Mouse (Mus musculus) hindbrain, postnatal 0 days (tissue): ENCODE measurements at regions not wholly inside any gene's neighbourhood (a gene's known extent, or its start where the extent isn't known, plus 50 kb on each side); places are given as distances from the start of the nearest gene placed in this dataset.

Experiments
- ATAC-seq: fragments of 200-750 bp; cut with Nextera tagmentation; 2 replicates; pipeline ENCODE4 v1.8.0; 2017; ENCODE audit warnings: mild to moderate bottlenecking, moderate TSS enrichment, moderate library complexity
- DNase-seq: peaks from one replicate; pipeline ENCODE4 v3.0.0-alpha.2; 2015; ENCODE audit warnings: low spot score
- H3K27ac ChIP-seq: fragments of 300-500 bp; sonication (generic); 2 replicates; pipeline ENCODE4 v1.5.1; 2014; ENCODE audit warnings: mild to moderate bottlenecking
- H3K27me3 ChIP-seq: fragments of 300-500 bp; sonication (generic); 2 replicates; pipeline ENCODE4 v1.6.1; 2014; ENCODE audit warnings: low read length, mixed read lengths; ENCODE audit not compliant: insufficient read depth
- H3K36me3 ChIP-seq: fragments of 300-500 bp; sonication (generic); 2 replicates; pipeline ENCODE4 v1.6.1; 2014; ENCODE audit warnings: low read length, mixed read lengths; ENCODE audit not compliant: insufficient read depth
- H3K4me1 ChIP-seq: fragments of 300-500 bp; sonication (generic); 2 replicates; pipeline ENCODE4 v1.6.1; 2014; ENCODE audit warnings: antibody characterized with exemption, low read length, mixed read lengths; ENCODE audit not compliant: insufficient read depth
- H3K4me2 ChIP-seq: fragments of 300-500 bp; sonication (generic); 2 replicates; pipeline ENCODE4 v1.6.1; 2014; ENCODE audit warnings: low read depth, mild to moderate bottlenecking, low read length, moderate library complexity, mixed read lengths
- H3K4me3 ChIP-seq: fragments of 300-500 bp; sonication (generic); 2 replicates; pipeline ENCODE4 v1.5.1; 2014; ENCODE audit warnings: low read length
- H3K9ac ChIP-seq: fragments of 300-500 bp; sonication (generic); replicated peaks from 2 replicates; pipeline ENCODE4 v1.6.1; 2014; ENCODE audit warnings: mild to moderate bottlenecking, low read length, moderate library complexity, mixed read lengths
- H3K9me3 ChIP-seq: fragments of 300-500 bp; sonication (generic); 2 replicates; pipeline ENCODE4 v1.6.1; 2016; ENCODE audit warnings: low read length, mixed read lengths
- CTCF ChIP-seq: IDR thresholded peaks from 2 replicates; pipeline ENCODE4 v1.5.1; 2016; ENCODE audit warnings: antibody characterized with exemption, control low read depth, low read depth
- WGBS: fragments of 180-500 bp; shearing (Covaris S2); extraction: QIAGEN DNeasy Blood & Tissue Kit; methylation state at CpG from one replicate; pipeline ENCODE4 v1.1.7; 2014; 5-methylcytosine and 5-hydroxymethylcytosine counted together

DNA sequence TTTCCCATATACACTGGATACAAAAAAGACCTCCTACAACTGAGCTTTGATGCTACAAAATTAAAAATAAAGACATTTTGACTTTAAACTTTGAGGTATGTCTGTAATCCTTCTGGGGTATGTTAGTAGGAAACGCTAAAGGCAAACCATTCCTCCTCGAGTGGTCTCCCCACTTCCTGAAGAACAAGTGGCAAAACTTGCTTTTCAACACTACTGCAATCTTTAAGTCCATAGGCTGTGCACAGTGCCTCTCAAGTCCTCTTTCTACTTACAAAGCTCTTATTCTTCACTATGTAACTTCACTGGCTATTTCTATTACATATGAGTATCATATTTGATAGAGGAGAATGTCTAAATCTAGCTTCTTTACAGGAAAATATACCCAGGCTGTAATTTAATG is 517.6 kb upstream of the Nr3c2 start:
- no peaks in the 10 kb centered on the region for H3K27me3 ChIP-seq
- no peak for TF ChIP-seq CTCF

DNA sequence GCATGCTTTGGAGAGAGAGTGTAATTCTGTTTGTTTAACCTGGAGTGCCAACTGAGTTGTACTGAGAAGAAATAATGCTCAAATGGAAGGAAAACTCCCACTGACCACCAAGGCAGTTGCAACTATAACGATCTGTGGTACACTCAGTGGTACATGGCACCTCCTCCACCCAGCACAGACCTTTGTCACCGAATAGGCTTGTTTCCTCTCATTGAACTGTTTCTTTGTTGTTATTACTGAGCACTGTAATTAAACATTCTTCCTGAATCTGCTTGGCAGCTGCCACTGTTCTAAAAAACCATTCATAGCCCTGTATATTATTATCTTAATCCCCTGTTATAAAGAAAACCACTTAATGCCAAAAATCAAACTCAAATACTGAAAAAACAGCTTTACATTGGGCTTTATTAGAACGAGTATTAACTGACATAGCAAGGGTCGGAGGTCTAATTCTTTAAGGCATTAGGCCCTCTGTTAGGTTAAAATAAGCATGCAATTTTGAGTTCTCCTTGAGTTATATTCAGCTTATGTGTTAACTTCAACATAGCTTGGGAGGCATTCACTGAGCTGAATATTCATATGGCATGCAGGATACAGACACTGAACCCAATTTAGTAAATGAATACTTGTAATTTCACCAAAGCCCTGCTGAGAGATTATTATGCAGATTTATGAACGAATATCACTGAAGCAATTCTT is 515.5 kb upstream of the Nr3c2 start:
- Histone ChIP-seq H3K9ac (no peak overlapping the region), H3K27me3 (no peaks in the 10 kb centered on the region), H3K27ac (no peak overlapping the region), H3K4me2 (no peak overlapping the region), H3K36me3 (no peaks in the 10 kb centered on the region), H3K4me3 (no peak overlapping the region), H3K4me1 (no peaks in the 10 kb centered on the region), H3K9me3 (no peaks in the 10 kb centered on the region)
- no peak for TF ChIP-seq CTCF
- WGBS, result 38% methylated on average over 5 of the region's 5 CpGs
- DNase-seq (no peak), ATAC-seq (0 out of 2 replicates have a peak, but pooled peaks have one; percentile 53)

More for the DNA sequence above, 517.6 kb upstream of the Nr3c2 start:
- Histone ChIP-seq H3K4me1 (no peaks in the 10 kb centered on the region), H3K36me3 (no peaks in the 10 kb centered on the region), H3K27ac (no peak overlapping the region), H3K9ac (no peak overlapping the region), H3K9me3 (no peaks in the 10 kb centered on the region), H3K4me3 (no peak overlapping the region), H3K4me2 (no peak overlapping the region)
- 79% methylated on average over 2 of the region's 2 CpGs for WGBS
- ATAC-seq (no peak), DNase-seq (no peak)

DNA sequence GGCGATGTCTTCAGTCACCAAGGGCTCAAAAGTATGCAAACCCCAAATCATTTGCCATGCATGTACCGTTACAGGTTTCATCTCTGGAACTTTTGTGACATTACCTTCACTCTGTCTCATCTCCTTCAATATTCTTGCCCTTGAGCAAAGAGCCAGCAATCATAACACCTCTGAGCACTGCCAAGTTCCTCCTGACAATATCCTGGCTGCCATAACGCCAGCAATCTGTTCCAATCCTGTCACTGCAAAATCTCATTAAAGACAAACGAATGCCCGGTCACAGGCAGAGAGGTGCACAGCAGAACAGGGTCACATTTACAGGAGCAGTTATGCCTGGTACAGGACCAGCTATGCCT is 515.0 kb upstream of the Nr3c2 start:
- Histone ChIP-seq H3K4me2 (no peak overlapping the region), H3K9ac (no peak overlapping the region), H3K36me3 (no peaks in the 10 kb centered on the region), H3K27me3 (no peaks in the 10 kb centered on the region), H3K27ac (no peak overlapping the region), H3K4me3 (no peak overlapping the region), H3K9me3 (no peaks in the 10 kb centered on the region), H3K4me1 (no peaks in the 10 kb centered on the region)
- 35% methylated on average over 5 of the region's 5 CpGs for WGBS
- no peak for TF ChIP-seq CTCF
- DNase-seq (peak; percentile 57), ATAC-seq (0 out of 2 replicates have a peak, but pooled peaks have one; percentile 47)

DNA sequence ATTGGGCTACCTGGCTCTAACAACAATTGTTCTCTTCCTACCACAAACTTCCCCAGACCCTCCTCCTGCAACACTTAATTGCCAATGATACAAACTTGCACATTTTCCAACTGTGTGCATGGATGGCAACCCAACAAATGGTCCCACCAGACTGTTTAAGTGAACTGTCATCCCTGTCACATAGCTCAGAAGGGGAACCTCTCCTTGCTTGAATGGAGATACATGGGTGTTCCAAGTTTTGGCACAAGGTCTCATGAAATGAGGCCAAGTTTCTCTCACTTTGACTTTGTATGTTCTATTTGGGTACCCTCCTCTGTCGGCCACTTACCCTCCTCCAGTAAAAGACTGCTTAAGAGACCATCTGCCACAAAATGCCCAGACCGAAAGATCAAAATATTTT is 507.2 kb upstream of the Nr3c2 start:
- no peak for TF ChIP-seq CTCF
- WGBS, result 57% methylated on average over 2 of the region's 2 CpGs

DNA sequence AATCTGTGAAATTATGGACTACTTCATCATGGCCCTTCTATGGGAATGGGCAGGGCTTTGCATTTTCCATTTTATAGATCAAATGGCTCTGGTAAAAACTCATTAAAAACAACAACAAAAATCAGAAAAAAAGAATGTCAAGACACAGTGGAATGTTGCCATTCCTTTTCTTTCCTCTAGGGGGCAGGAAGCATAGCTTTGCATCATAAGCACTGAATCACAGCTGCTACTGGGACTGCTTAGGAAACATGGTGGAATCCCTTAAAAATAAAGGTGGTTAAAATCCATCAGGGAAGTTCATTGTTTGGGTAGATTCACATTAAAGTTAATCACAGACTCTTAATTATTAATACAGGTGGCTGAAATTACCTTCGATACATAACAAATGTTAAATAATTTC is 476.8 kb upstream of the Nr3c2 start:
- ATAC-seq, result no peak
- no peak for DNase-seq
- no peaks in the 10 kb centered on the region for H3K27me3 ChIP-seq
- WGBS, result 97% methylated on average over 1 of the region's 1 CpGs
- peak; percentile 26; the same call in 1 of the 2 replicates for TF ChIP-seq CTCF
- no peak overlapping the region for H3K4me2 ChIP-seq
- H3K9ac ChIP-seq, result no peak overlapping the region
- H3K27ac ChIP-seq, result no peak overlapping the region
- no peaks in the 10 kb centered on the region for H3K36me3 ChIP-seq
- no peaks in the 10 kb centered on the region for H3K4me1 ChIP-seq
- no peak overlapping the region for H3K4me3 ChIP-seq
- no peaks in the 10 kb centered on the region for H3K9me3 ChIP-seq

More for the DNA sequence above, 507.2 kb upstream of the Nr3c2 start:
- 0 out of 2 replicates have a peak, but pooled peaks have one; percentile 59 for ATAC-seq
- Histone ChIP-seq H3K4me1 (no peaks in the 10 kb centered on the region), H3K4me3 (no peak overlapping the region), H3K36me3 (no peaks in the 10 kb centered on the region), H3K9ac (no peak overlapping the region), H3K9me3 (no peaks in the 10 kb centered on the region), H3K27me3 (no peaks in the 10 kb centered on the region), H3K27ac (no peak overlapping the region), H3K4me2 (no peak overlapping the region)
- peak; percentile 27 for DNase-seq

DNA sequence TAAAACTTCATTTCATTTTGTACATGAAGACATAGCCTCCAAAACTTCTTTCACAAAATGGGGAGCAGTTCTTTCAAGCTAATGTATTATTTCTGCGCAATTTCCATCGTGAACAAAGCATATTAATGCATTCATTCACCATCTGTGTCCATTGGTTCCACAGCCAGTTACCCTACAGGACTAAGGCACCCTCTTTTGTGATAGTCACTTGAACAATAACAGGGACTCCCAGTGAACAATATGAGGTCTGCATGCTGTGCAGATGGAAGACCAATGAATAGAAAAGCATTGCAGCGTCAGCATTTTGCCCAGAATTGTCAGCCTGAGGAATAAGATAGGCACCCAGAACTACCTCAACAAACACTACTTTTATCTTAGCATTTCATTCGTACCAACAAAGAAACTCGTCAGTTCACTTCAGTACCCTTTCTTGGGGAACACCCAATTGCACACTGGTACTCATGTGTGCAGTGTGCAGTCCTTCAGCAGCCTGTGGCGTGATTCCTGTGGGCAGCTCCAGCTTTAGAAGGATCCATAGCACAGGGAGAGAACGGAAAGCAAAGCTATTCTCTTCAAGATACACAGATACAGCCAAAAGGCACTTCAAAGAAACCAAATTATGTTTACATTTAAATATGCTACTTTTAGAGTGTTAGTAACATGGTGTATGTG is 476.2 kb upstream of the Nr3c2 start:
- DNase-seq (no peak), ATAC-seq (no peak)
- no peaks in the 10 kb centered on the region for H3K9me3 ChIP-seq
- H3K27ac ChIP-seq, result no peak overlapping the region
- no peak overlapping the region for H3K4me3 ChIP-seq
- no peaks in the 10 kb centered on the region for H3K36me3 ChIP-seq
- 54% methylated on average over 7 of the region's 7 CpGs for WGBS
- H3K4me2 ChIP-seq, result no peak overlapping the region
- no peaks in the 10 kb centered on the region for H3K27me3 ChIP-seq
- H3K4me1 ChIP-seq, result no peaks in the 10 kb centered on the region
- no peak for TF ChIP-seq CTCF
- no peak overlapping the region for H3K9ac ChIP-seq

DNA sequence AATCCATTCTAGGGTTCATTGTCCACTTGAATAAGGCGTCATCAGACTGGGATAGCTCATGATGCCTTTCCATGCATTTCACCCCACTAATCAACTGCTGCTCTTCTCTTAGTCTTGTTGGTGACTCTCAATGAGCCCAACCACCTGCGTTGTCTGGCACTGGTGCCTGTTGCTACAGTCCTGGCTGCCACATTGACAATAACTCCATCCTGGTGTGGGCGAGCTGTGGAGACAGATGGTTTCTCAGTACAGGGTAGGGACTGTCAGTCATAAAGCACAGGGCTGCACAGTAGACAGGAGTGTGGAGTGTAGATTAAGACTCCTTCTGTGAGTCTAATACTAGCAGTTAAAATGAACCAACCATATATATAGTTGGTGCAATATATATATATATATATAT is 469.4 kb upstream of the Nr3c2 start:
- Histone ChIP-seq H3K4me3 (no peak overlapping the region), H3K9ac (no peak overlapping the region), H3K9me3 (no peaks in the 10 kb centered on the region), H3K36me3 (no peaks in the 10 kb centered on the region), H3K4me2 (no peak overlapping the region), H3K27ac (no peak overlapping the region), H3K4me1 (no peaks in the 10 kb centered on the region), H3K27me3 (no peaks in the 10 kb centered on the region)
- TF ChIP-seq CTCF, result no peak
- ATAC-seq (no peak), DNase-seq (no peak)
- WGBS, result 90% methylated on average over 3 of the region's 3 CpGs
